Mouse (Mus musculus) layer of hippocampus, postnatal 10 days (tissue): ENCODE data around the gene Oasl2. TPM values are rescaled to one million over a fixed set of nuclear protein-coding genes. Genes with fewer than 3 reads are reported as not detected.
"Not testable (repeated sequence)": the region's sequence is repeated elsewhere in the genome, so short reads cannot be mapped to it uniquely, and the experiment has no call there.

ENCODE experiments used
- DNase-seq, 2 experiments: peaks; one replicate each; pipeline ENCODE4 v3.0.0; 2021; ENCODE audit warnings: low spot score in 2 of 2
- long read RNA-seq: library from polyadenylated mRNA; stranded (forward); transcript quantifications from one replicate; pipeline ENCODE4 v2.0.0, GENCODE M21; 2023
- total RNA-seq, 2 experiments: library from RNA; stranded (reverse); gene quantifications; 2 replicates each; pipeline ENCODE4 v1.2.3; 2021

The Oasl2 gene
- total RNA-seq: 1 to 10 TPM in 1 of 2 experiments, under 1 TPM in 1; 0.91 to 1.1 TPM
- long read RNA-seq: 0 reads

- DNase-seq: no peak
Measured at GRCm38 (mm10) chr5:114896688-114897373, at the start of gene Oasl2. TSS of gene Oasl2 (plus strand) at chr5:114896936.

- DNase-seq: no peak
Measured at GRCm38 (mm10) chr5:114851565-114852236, 45.0 kb upstream of the Oasl2 start.

GRCm38 (mm10) chr5:114853364-114853763 lies 43.4 kb upstream of the Oasl2 start, which contains the start of gene 4930519G04Rik:
TSS of gene 4930519G04Rik (plus strand) at chr5:114853664.
- not testable (repeated sequence) for DNase-seq

DNA sequence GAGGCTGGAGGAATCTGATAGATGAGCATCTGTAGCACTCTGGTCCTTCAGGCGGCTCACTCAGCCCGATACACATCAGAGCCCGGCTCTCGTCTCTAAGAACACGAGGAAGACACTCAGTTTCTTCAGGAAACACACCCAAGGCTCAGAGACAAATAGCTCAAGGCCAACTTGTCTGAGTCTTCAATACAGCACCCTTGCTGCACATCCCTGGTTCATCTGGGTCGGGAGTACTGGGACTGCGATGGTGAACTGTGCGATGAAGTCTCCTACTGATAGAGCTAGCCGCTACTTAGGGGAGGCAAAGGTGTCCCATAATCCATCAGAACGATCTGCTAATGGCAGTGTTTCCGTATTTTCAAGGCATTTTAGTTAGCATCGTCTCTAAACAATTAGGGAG lies 38.2 kb upstream of the Oasl2 start, which contains the start of gene Gm9936:
Gene Gm9936 (minus strand): TSS at position 101 of the 400 bp plus-strand sequence.
- DNase-seq: no peak

GRCm38 (mm10) chr5:114859253-114859652 lies 37.5 kb upstream of the Oasl2 start:
- peak; percentile 80 to 86 for DNase-seq

DNA sequence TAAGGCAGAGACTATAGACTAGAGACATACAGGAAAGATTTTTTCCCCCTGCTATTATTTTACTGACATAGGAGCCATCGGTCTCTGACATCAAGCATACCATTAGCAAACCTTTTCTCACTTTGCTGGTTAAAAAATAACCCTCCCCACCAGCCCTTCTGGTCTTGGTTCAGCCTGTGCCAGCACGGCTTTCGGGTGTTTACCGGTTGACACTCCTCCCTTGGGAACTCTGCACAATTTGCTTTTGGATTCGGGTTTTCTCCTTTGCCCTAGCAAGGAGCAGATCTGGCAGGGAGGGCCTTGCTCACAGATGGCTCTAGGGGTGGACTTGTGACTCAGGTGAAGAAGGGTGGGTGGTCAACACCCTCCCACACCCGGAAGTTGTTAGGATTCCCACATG lies 35.0 kb upstream of the Oasl2 start:
- DNase-seq: no peak

GRCm38 (mm10) chr5:114864813-114865212 lies 31.9 kb upstream of the Oasl2 start:
- DNase-seq: no peak

DNA sequence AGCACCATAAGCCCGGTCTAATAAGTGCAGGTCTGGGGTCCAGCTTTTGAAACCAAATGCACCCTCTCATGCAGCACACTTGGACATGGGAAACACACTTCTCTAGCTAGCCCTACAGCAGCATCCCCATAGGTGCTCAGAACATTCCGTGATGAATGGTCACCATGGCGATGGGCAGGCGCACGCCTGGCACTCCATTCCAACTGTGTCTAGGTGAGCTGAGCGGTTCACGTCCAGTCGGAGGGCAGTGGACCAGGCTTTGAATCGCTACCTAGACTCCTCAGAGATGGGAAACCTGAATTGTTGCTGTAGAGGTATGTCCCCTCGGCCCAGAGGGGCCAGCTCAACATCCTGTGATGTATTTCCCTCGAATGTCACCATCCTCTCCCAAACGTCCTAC lies 31.5 kb upstream of the Oasl2 start:
- no peak for DNase-seq

DNA sequence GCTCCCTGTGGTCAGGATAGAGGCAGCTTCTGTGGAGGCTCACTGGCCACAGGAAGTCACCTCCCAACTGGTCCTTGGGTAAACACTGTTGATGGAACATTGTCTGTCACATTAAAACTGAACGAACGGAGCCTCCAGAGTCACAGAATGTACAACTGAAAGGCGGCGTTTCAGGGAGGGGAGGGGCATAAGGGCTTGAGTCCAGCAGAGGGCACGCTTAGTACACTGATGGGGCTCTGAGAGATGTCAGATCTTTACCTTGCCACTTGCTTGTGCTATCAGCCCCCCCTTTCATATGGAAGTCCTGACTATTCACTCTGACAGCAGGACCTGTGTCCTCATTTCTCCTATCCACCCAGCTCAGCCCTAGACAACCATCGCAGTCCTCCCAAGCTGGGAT lies 20.9 kb upstream of the Oasl2 start:
- DNase-seq: no peak

- DNase-seq: no peak
Measured at GRCm38 (mm10) chr5:114876331-114876730, 20.4 kb upstream of the Oasl2 start.

DNA sequence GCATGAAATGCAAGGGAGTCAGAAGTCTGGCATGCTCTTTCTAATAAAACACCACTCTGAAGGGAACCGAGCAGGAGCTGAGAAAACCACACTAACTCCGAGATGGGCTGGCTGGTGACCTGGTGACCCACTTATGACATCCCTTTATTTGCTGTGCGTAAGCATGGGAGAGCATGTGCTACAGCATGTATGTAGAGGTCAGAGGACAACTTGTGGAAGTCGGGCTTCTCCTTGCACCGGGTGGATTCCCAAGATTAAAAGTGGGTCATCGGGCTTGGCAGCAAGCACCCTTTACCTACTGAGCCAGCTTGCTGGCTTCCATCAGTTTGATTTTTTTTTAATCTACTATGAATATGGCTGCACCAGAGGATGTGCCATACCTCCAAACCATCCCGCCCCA lies 19.2 kb upstream of the Oasl2 start:
- no peak for DNase-seq

DNA sequence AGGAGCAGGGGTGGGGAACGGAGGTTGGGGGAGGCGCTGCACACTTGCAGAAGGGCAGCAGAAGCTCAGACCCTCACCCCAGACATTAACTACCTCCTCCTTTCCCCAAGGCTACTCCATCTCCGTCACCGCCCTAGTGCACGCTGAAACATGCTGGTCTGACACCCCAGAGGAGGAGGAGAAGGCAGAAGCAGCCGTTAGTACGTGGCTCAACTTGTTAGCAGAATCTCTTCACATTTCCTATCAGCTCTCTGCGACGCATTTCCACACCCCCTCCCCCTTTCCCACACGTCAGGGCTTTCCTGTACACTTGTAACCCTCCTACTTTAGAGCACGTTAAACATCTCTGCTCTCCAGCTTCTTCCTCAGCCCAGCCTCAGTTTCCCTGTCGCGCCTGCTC lies 17.3 kb upstream of the Oasl2 start:
- no peak for DNase-seq

DNA sequence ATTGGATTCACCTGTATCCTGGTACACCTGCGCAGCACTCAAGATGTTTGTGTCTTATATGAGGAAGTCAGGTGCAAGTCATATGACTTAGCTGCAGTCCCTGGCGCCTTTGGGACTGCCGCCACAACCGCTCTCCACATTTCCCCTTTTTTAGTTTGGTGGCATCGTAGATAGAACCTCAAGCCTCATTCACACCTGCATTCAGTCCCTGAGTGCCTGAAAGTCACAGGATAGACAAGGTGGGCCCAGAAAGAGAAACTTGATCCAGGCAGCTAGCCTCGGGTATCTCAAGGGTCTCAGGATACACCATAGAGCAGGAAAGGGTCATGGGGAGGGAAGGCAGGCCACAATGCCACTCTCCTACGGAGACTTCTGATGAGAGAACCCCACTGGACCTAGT lies 14.4 kb upstream of the Oasl2 start:
- DNase-seq: not testable (repeated sequence)

- no peak for DNase-seq
Measured at GRCm38 (mm10) chr5:114883022-114883421, 13.7 kb upstream of the Oasl2 start.

- no peak for DNase-seq
Measured at GRCm38 (mm10) chr5:114886801-114887200, 9.9 kb upstream of the Oasl2 start.

- DNase-seq: no peak
Measured at GRCm38 (mm10) chr5:114888995-114889394, 7.7 kb upstream of the Oasl2 start.

GRCm38 (mm10) chr5:114895542-114895941 lies 1.2 kb upstream of the Oasl2 start:
- no peak for DNase-seq

DNA sequence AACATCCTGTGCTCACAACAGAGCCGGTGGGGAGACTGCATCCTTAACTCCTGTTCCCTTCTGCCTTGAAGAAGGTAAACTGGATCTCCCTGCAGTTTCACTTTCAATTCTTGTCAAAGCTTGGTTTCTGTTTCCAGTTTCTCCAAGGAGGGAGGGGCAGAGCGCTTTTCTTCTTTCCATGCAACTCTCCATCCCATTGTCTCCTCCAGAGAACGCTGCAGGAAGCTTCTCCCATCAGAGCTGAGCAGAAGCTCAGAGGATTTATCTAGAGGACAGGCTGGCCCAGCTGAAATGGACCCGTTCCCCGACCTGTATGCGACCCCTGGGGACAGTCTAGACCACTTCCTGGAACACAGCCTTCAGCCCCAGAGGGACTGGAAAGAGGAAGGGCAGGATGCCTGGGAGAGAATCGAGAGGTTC lies 648 bp downstream of the Oasl2 start:
- no peak for DNase-seq

DNA sequence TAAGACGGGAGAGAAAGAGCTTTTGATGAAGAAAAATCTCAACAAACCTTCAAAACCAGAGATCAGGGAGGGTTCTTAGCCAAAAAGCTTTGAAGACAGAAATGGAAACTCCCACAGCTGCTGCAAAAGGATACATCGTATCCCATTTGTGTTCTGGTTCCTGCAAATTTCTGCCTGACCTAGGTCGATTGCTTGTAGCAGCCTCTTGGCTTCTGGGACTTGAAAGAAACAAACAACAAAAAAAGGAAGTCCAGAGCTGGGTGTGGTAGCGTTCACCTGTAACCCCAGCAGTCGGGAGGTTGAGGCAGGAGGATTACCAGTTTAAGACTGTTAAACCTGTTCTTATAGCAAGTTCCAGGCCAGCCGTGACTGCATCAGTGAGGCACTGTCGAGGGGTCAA lies 2.1 kb downstream of the Oasl2 start:
- no peak for DNase-seq

DNA sequence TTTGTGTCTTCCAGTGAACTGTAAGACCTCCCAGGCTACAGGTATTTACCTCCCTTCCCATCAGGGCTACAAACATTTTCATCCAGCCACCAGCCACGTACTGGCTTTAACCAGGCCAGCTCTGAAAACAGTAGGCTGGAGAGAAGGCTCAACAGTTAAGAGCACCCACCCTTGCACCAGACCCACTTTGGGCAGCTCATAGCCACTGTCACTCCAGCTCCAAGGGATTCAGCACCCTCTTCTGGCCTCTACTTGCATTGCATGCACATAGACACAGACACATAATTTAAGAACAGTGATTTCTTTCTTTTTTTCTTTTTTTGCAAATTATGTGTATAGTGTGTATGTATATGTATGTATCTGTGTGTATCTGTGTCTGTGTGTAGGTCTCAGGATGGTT lies 5.7 kb downstream of the Oasl2 start:
- peak; percentile 53 to 61 for DNase-seq

- no peak for DNase-seq
Measured at GRCm38 (mm10) chr5:114908598-114909305, 12.0 kb downstream of the Oasl2 start.

GRCm38 (mm10) chr5:114913686-114914085 lies 16.9 kb downstream of the Oasl2 start:
- DNase-seq: no peak
